Mouse (Mus musculus): ENCODE data around the gene Chd5.

GRCm38 (mm10) chr4:152406531-152406930 lies 68.1 kb downstream of the Chd5 start:
- TF ChIP-seq CTCF (IDR thresholded peaks at IDR 0.05; ENCODE audit: low read depth) (no peak), EP300 (IDR thresholded peaks at IDR 0.05; ENCODE audit: low read depth) (no peak)

Measured in heart, postnatal 0 days (tissue).